Mouse (Mus musculus): ENCODE data around the gene Nlrp9b. TPM values are rescaled to one million over a fixed set of nuclear protein-coding genes. Genes with fewer than 3 reads are reported as not detected.
A peak's percentile ranks its signal among the peaks of the same experiment; 100 is the strongest.
"Not testable (repeated sequence)": the region's sequence is repeated elsewhere in the genome, so short reads cannot be mapped to it uniquely, and the experiment has no call there.

The Nlrp9b gene
- total RNA-seq (2021) = not detected

GRCm38 (mm10) chr7:19991165-19991564 lies at the start of gene Nlrp9b:
Nlrp9b (plus strand) TSS chr7:19991465.
- DNase-seq (ENCODE audit: extremely low spot score in 1 of 2, low spot score in 2 of 2); intact Hi-C loops (cut with DNase I): not testable (repeated sequence)

GRCm38 (mm10) chr7:19944709-19945108 lies 46.6 kb upstream of the Nlrp9b start:
- no peak for DNase-seq (ENCODE audit: extremely low spot score in 1 of 2, low spot score in 2 of 2)
- intact Hi-C loops (cut with DNase I) = no loop called here

- intact Hi-C loops (cut with DNase I) = no loop called here
- no peak for DNase-seq (ENCODE audit: extremely low spot score in 1 of 2, low spot score in 2 of 2)
Measured at GRCm38 (mm10) chr7:19945201-19945600, 46.1 kb upstream of the Nlrp9b start.

- DNase-seq (ENCODE audit: extremely low spot score in 1 of 2, low spot score in 2 of 2) = no peak
- intact Hi-C loops (cut with DNase I) = no loop called here
Measured at GRCm38 (mm10) chr7:19945821-19946515, 45.3 kb upstream of the Nlrp9b start.

- intact Hi-C loops (cut with DNase I) = no loop called here
- no peak for DNase-seq (ENCODE audit: extremely low spot score in 1 of 2, low spot score in 2 of 2)
Measured at GRCm38 (mm10) chr7:19948956-19949355, 42.3 kb upstream of the Nlrp9b start.

GRCm38 (mm10) chr7:19949996-19950395 lies 41.3 kb upstream of the Nlrp9b start:
- DNase-seq (ENCODE audit: extremely low spot score in 1 of 2, low spot score in 2 of 2) = no peak
- intact Hi-C loops (cut with DNase I) = no loop called here

- intact Hi-C loops (cut with DNase I) = no loop called here
- DNase-seq (ENCODE audit: extremely low spot score in 1 of 2, low spot score in 2 of 2) = no peak
Measured at GRCm38 (mm10) chr7:19950589-19950988, 40.7 kb upstream of the Nlrp9b start, which contains the start of gene Igsf23. Igsf23 (minus strand) TSS chr7:19950756.

- intact Hi-C loops (cut with DNase I) = no loop called here
- DNase-seq (ENCODE audit: extremely low spot score in 1 of 2, low spot score in 2 of 2) = no peak
Measured at GRCm38 (mm10) chr7:19952320-19952986, 38.8 kb upstream of the Nlrp9b start.

GRCm38 (mm10) chr7:19953054-19953453 lies 38.2 kb upstream of the Nlrp9b start:
- no peak for DNase-seq (ENCODE audit: extremely low spot score in 1 of 2, low spot score in 2 of 2)
- intact Hi-C loops (cut with DNase I) = no loop called here

GRCm38 (mm10) chr7:19955861-19956260 lies 35.4 kb upstream of the Nlrp9b start:
- DNase-seq (ENCODE audit: extremely low spot score in 1 of 2, low spot score in 2 of 2) = no peak
- intact Hi-C loops (cut with DNase I) = loop anchor here (2.0 kb wide), 1 partner anchor 45 kb away; no protein-coding TSS in a partner anchor

- peak; percentile 75 to 88 for DNase-seq (ENCODE audit: extremely low spot score in 1 of 2, low spot score in 2 of 2)
- intact Hi-C loops (cut with DNase I) = loop anchor here (2.0 kb wide), 1 partner anchor 46 kb away; no protein-coding TSS in a partner anchor
Measured at GRCm38 (mm10) chr7:19956341-19956781, 34.9 kb upstream of the Nlrp9b start.

- no peak for DNase-seq (ENCODE audit: extremely low spot score in 1 of 2, low spot score in 2 of 2)
Measured at GRCm38 (mm10) chr7:19962423-19962822, 28.8 kb upstream of the Nlrp9b start.

GRCm38 (mm10) chr7:19964985-19965579 lies 26.2 kb upstream of the Nlrp9b start, which contains the start of gene Ceacam20:
Ceacam20 (plus strand) TSS chr7:19965412.
- intact Hi-C loops (cut with DNase I) = no loop called here
- DNase-seq (ENCODE audit: extremely low spot score in 1 of 2, low spot score in 2 of 2) = no peak

More at GRCm38 (mm10) chr7:19962423-19962822, 28.8 kb upstream of the Nlrp9b start:
- intact Hi-C loops (cut with DNase I) = no loop called here

GRCm38 (mm10) chr7:19969106-19969505 lies 22.2 kb upstream of the Nlrp9b start:
- intact Hi-C loops (cut with DNase I) = no loop called here
- DNase-seq (ENCODE audit: extremely low spot score in 1 of 2, low spot score in 2 of 2) = no peak

- no peak for DNase-seq (ENCODE audit: extremely low spot score in 1 of 2, low spot score in 2 of 2)
- intact Hi-C loops (cut with DNase I) = no loop called here
Measured at GRCm38 (mm10) chr7:19969541-19970090, 21.6 kb upstream of the Nlrp9b start.

GRCm38 (mm10) chr7:19970196-19970595 lies 21.1 kb upstream of the Nlrp9b start:
- intact Hi-C loops (cut with DNase I) = no loop called here
- DNase-seq (ENCODE audit: extremely low spot score in 1 of 2, low spot score in 2 of 2) = no peak

GRCm38 (mm10) chr7:19971516-19971915 lies 19.7 kb upstream of the Nlrp9b start:
- intact Hi-C loops (cut with DNase I) = no loop called here
- no peak for DNase-seq (ENCODE audit: extremely low spot score in 1 of 2, low spot score in 2 of 2)

- intact Hi-C loops (cut with DNase I); DNase-seq (ENCODE audit: extremely low spot score in 1 of 2, low spot score in 2 of 2): not testable (repeated sequence)
Measured at GRCm38 (mm10) chr7:19996721-19997120, 5.5 kb downstream of the Nlrp9b start.

- intact Hi-C loops (cut with DNase I) = no loop called here
- DNase-seq (ENCODE audit: extremely low spot score in 1 of 2, low spot score in 2 of 2) = no peak
Measured at GRCm38 (mm10) chr7:20009987-20010386, 18.7 kb downstream of the Nlrp9b start.

All from left cerebral cortex, postnatal 10 days (tissue).